Mouse (Mus musculus) spleen, adult 2 months (tissue): ENCODE results near the gene Gm49661.

ENCODE experiments used
- CTCF ChIP-seq: fragments of 200-500 bp; IDR thresholded peaks from 2 replicates; pipeline ENCODE4 v1.5.1; 2011; ENCODE audit warnings: mild to moderate bottlenecking, inconsistent platforms; ENCODE audit not compliant: insufficient read depth, insufficient read length, insufficient replicate concordance; ENCODE audit errors: extremely low read depth
- POLR2A ChIP-seq: fragments of 200-500 bp; IDR thresholded peaks from 2 replicates; pipeline ENCODE4 v1.6.1; 2011; ENCODE audit warnings: low read depth, low read length, inconsistent platforms

GRCm38 (mm10) chr8:84965731-84966291 lies 3.4 kb downstream of the Gm49661 start:
- no peak for TF ChIP-seq CTCF
- TF ChIP-seq POLR2A = no peak; the same call in 1 of the 2 replicates
